Mouse (Mus musculus) midbrain, embryonic 15.5 days (tissue): ENCODE measurements around the gene Lef1. TPM values are rescaled to one million over a fixed set of nuclear protein-coding genes. Genes with fewer than 3 reads are reported as not detected.

Experiments used
- ATAC-seq: fragments of 200-750 bp; cut with Nextera tagmentation; replicated peaks from 2 replicates; pipeline ENCODE4 v1.8.0; 2017; ENCODE audit warnings: moderate TSS enrichment
- H3K27ac ChIP-seq: fragments of 300-500 bp; sonication (generic); 2 replicates; pipeline ENCODE4 v1.5.1; 2015; ENCODE audit warnings: mild to moderate bottlenecking, inconsistent platforms
- H3K27me3 ChIP-seq: fragments of 300-500 bp; sonication (generic); replicated peaks from 2 replicates; pipeline ENCODE4 v1.6.1; 2015; ENCODE audit warnings: inconsistent platforms
- H3K36me3 ChIP-seq: fragments of 300-500 bp; sonication (generic); replicated peaks from 2 replicates; pipeline ENCODE4 v1.6.1; 2015; ENCODE audit warnings: inconsistent platforms
- H3K4me1 ChIP-seq: fragments of 300-500 bp; sonication (generic); 2 replicates; pipeline ENCODE4 v1.6.1; 2015; ENCODE audit warnings: inconsistent platforms
- H3K4me2 ChIP-seq: fragments of 300-500 bp; sonication (generic); 2 replicates; pipeline ENCODE4 v1.6.1; 2015; ENCODE audit warnings: inconsistent platforms, mild to moderate bottlenecking, moderate library complexity
- H3K4me3 ChIP-seq: fragments of 300-500 bp; sonication (generic); 2 replicates; pipeline ENCODE4 v1.5.1; 2015; ENCODE audit warnings: mild to moderate bottlenecking, inconsistent platforms
- H3K9ac ChIP-seq: fragments of 300-500 bp; sonication (generic); 2 replicates; pipeline ENCODE4 v1.6.1; 2015; ENCODE audit warnings: mild to moderate bottlenecking, inconsistent platforms
- H3K9me3 ChIP-seq: fragments of 300-500 bp; sonication (generic); 2 replicates; pipeline ENCODE4 v1.6.1; 2016; ENCODE audit warnings: inconsistent platforms
- WGBS: fragments of 180-500 bp; shearing (Covaris S2); methylation state at CpG from one replicate; pipeline ENCODE4 v1.1.7; 2015; ENCODE audit warnings: mixed read lengths; 5-methylcytosine and 5-hydroxymethylcytosine counted together
- polyA plus RNA-seq: library from polyadenylated mRNA; unstranded; fragments of >200 nt; fragmentation: Nextera tagmentation; extraction: Ambion mirVana; gene quantifications from 2 replicates; pipeline ENCODE4 v1.2.1, GENCODE M21; 2015

The Lef1 gene
- polyA plus RNA-seq, 1 experiment from 2014 or later, result 79.6 TPM

DNA sequence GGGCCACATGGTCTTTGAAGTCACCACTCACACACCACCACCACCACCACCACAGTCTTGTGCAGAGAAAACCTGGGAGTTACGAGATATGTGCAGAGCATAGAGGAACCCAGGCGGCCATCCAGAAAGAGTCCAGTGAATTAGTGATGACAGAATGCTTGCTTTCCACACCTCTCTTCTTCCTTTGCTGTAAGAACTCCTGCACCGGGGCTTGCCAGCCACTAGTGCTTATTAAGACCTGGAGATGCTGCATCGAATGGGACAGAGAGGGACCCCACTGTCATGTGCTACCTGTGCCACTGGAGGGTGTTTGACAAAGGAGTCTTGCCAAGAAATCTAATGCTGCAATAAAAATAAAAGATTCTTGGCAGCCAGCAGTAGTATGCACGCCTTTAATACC is 97.6 kb downstream of the Lef1 start:
- H3K36me3 ChIP-seq, result no peaks in the 10 kb centered on the region
- no peaks in the 10 kb centered on the region for H3K27me3 ChIP-seq
- H3K4me1 ChIP-seq, result no peaks in the 10 kb centered on the region
- H3K9me3 ChIP-seq, result no peaks in the 10 kb centered on the region
- peak; percentile 18; the same call in 1 of the 2 replicates for ATAC-seq
- no peak overlapping the region for H3K4me3 ChIP-seq
- no peak overlapping the region for H3K4me2 ChIP-seq
- no peak overlapping the region for H3K27ac ChIP-seq
- no peak overlapping the region for H3K9ac ChIP-seq
- 77% methylated on average over 5 of the region's 5 CpGs for WGBS

- Histone ChIP-seq H3K27me3 (no peaks in the 10 kb centered on the region), H3K9ac (no peak overlapping the region), H3K36me3 (no peaks in the 10 kb centered on the region), H3K4me1 (no peaks in the 10 kb centered on the region), H3K4me3 (no peak overlapping the region), H3K4me2 (no peak overlapping the region), H3K27ac (no peak overlapping the region), H3K9me3 (no peaks in the 10 kb centered on the region)
- ATAC-seq, result peak; percentile 45
- 63% methylated on average over 13 of the region's 13 CpGs for WGBS
Observed at GRCm38 (mm10) chr3:131208265-131208891, 98.1 kb downstream of the Lef1 start.

DNA sequence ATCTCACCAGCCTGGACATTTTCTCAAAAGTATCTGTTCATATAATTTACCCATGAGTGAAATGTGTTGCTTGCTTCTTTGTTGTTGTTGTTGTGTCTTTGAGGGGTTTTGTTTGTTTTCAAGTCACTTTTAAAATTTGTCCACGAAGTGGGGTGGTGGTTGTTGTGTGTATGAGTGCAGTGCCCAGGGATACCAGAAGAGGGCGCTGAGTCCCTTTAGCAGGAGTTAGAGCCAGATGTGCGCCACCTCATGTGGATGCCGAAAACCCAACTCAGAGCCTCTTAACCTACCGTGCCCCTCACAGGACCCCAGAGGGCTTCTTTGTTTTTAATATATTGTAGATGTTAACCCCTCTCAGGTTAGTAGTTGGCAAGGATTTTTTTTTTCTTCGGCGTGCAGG is 101.9 kb downstream of the Lef1 start:
- H3K4me2 ChIP-seq, result no peak overlapping the region
- no peaks in the 10 kb centered on the region for H3K4me1 ChIP-seq
- no peak overlapping the region for H3K27ac ChIP-seq
- ATAC-seq, result no peak
- no peaks in the 10 kb centered on the region for H3K9me3 ChIP-seq
- H3K4me3 ChIP-seq, result no peak overlapping the region
- WGBS, result 87% methylated on average over 7 of the region's 7 CpGs
- H3K9ac ChIP-seq, result no peak overlapping the region
- no peaks in the 10 kb centered on the region for H3K27me3 ChIP-seq
- no peaks in the 10 kb centered on the region for H3K36me3 ChIP-seq

- Histone ChIP-seq H3K4me3 (no peak overlapping the region), H3K9ac (no peak overlapping the region), H3K9me3 (no peaks in the 10 kb centered on the region), H3K4me1 (no peaks in the 10 kb centered on the region), H3K27ac (no peak overlapping the region), H3K4me2 (no peak overlapping the region), H3K36me3 (no peaks in the 10 kb centered on the region), H3K27me3 (no peaks in the 10 kb centered on the region)
- WGBS, result 87% methylated on average over 9 of the region's 9 CpGs
- ATAC-seq, result no peak
Observed at GRCm38 (mm10) chr3:131214060-131214658, 103.9 kb downstream of the Lef1 start.

GRCm38 (mm10) chr3:131214841-131215240 is 104.6 kb downstream of the Lef1 start:
- Histone ChIP-seq H3K9me3 (no peaks in the 10 kb centered on the region), H3K27ac (no peak overlapping the region), H3K27me3 (no peaks in the 10 kb centered on the region), H3K9ac (no peak overlapping the region), H3K4me3 (no peak overlapping the region), H3K4me2 (no peak overlapping the region), H3K4me1 (no peaks in the 10 kb centered on the region), H3K36me3 (no peaks in the 10 kb centered on the region)
- WGBS, result 71% methylated on average over 9 of the region's 9 CpGs
- no peak for ATAC-seq

- Histone ChIP-seq H3K9ac (no peak overlapping the region), H3K36me3 (no peaks in the 10 kb centered on the region), H3K4me3 (no peak overlapping the region), H3K9me3 (no peaks in the 10 kb centered on the region), H3K27me3 (no peaks in the 10 kb centered on the region), H3K4me1 (no peaks in the 10 kb centered on the region), H3K27ac (no peak overlapping the region), H3K4me2 (no peak overlapping the region)
- WGBS, result 93% methylated on average over 14 of the region's 14 CpGs
- ATAC-seq, result no peak
Observed at GRCm38 (mm10) chr3:131218636-131219390, 108.5 kb downstream of the Lef1 start.

DNA sequence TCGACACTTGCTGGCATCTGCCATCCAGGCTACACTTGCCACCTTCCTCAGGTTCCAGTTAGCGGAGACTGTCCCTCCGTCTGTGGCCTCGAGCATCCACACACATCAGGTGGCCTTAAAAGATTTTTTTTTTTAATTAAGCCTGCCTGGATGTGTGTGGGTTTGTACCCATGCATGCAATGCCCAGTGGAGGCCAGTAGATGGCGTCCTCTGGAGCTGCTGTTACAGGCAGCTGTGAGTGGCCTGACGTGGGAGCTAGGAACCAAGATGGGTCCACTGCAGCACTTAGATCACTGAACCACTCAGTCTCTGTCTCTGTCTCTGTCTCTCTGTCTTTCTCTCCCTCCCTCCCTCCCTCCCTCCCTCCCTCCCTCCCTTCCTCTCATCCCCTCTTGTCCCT is 117.8 kb downstream of the Lef1 start:
- ATAC-seq, result no peak
- Histone ChIP-seq H3K4me2 (no peak overlapping the region), H3K9me3 (no peaks in the 10 kb centered on the region), H3K36me3 (no peaks in the 10 kb centered on the region), H3K4me3 (no peak overlapping the region), H3K4me1 (no peaks in the 10 kb centered on the region), H3K27me3 (no peaks in the 10 kb centered on the region), H3K27ac (no peak overlapping the region), H3K9ac (no peak overlapping the region)
- 76% methylated on average over 6 of the region's 6 CpGs for WGBS

- peak; percentile 24; the same call in 1 of the 2 replicates for ATAC-seq
- H3K27me3 ChIP-seq, result no peaks in the 10 kb centered on the region
- H3K36me3 ChIP-seq, result no peaks in the 10 kb centered on the region
- no peak overlapping the region for H3K9ac ChIP-seq
- 72% methylated on average over 6 of the region's 6 CpGs for WGBS
- H3K4me2 ChIP-seq, result no peak overlapping the region
- H3K27ac ChIP-seq, result 0 out of 2 replicates have a peak overlapping the region, but pooled peaks have one; percentile 17
- H3K4me1 ChIP-seq, result peaks cover 4% of the 10 kb centered on the region
- no peak overlapping the region for H3K4me3 ChIP-seq
- H3K9me3 ChIP-seq, result no peaks in the 10 kb centered on the region
Observed at GRCm38 (mm10) chr3:131237061-131237460, 126.8 kb downstream of the Lef1 start.

DNA sequence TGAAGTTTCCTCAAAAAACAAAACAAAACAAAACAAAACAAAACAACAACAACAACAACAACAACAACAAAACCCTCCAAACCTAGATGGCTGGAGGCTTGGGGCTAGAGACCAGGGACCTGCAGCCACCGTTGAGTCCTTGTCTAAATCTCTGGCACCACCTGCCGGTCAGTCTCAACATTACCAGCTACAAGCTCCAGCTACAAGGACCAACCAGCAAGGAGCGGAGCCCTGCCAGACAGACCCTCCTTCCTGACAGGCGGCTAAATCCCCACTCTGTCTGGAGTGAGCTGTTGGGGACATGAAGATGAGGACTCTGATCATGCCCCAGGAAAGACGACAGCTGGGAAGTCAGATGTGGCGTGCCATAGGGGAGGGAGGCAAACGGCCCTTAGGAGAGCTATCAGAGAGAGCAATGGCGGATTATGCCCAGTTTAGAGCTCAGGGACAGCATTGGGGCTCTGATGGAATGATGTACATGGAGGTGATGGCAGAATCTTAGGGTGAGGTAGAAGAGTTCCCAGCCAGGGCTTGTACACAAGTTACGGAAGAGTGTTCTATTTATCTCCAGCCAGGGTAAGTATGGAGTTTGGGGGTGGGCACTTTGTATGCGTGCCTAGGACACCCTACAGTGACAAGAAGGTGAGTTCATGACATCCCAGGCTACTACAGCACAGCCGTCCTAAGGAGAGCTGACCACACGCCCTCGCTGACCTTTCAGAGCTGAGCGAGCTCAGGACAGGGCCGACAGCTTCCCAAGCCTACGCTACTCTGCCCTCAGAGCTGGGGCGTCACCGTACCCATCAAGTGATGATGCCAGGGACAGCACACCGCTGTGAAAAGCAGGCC is 127.7 kb downstream of the Lef1 start:
- Histone ChIP-seq H3K27me3 (no peaks in the 10 kb centered on the region), H3K9ac (no peak overlapping the region; the same call in 1 of the 2 replicates), H3K36me3 (no peaks in the 10 kb centered on the region), H3K4me2 (peak overlapping the region; percentile 39), H3K4me1 (peaks cover 4% of the 10 kb centered on the region), H3K4me3 (0 out of 2 replicates have a peak overlapping the region, but pooled peaks have one; percentile 14), H3K9me3 (no peaks in the 10 kb centered on the region), H3K27ac (no peak overlapping the region)
- peak; percentile 90 for ATAC-seq
- 57% methylated on average over 19 of the region's 19 CpGs for WGBS

DNA sequence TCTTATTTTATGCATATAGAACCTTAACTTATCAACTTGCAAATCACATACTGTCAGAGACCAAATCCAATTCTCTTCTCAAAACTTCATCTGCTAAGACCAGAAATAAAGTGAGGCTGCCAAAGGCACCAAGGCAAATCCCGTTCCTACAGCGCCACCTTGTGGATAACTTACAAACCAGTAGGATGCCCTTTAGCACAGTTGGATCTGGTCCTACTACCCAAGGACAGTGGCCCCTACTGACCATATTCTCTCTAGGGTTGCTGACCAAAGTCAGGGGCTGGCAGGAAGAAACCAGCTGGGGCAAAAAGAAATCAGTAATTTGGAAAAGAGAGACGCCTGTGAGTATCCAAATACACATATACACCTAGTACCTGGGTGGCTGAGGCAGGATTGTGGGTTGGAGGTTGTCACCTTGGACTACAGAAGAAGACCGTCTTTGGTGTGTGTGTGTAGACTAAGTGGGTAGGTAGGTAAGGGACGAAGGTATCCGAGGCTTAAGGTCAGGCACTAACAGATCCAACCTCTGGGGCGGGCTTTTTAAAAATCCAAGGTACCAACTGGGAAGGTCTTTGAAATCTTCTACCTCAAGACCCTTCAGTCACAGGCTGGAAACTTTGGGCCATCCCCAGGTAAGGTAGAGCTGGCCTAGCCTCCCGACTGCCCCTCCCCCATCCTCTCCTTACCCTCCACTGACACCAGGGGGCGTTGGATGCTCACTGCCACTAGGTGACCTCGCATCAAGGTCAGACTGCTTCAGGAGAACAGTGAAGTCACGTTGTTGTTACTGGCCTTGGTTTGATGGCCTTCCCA is 135.7 kb downstream of the Lef1 start:
- WGBS, result 64% methylated on average over 11 of the region's 11 CpGs

GRCm38 (mm10) chr3:131246579-131247046 is 136.3 kb downstream of the Lef1 start:
- Histone ChIP-seq H3K4me2 (no peak overlapping the region), H3K4me3 (no peak overlapping the region), H3K4me1 (no peaks in the 10 kb centered on the region), H3K9ac (no peak overlapping the region), H3K27ac (no peak overlapping the region), H3K36me3 (no peaks in the 10 kb centered on the region), H3K27me3 (no peaks in the 10 kb centered on the region), H3K9me3 (no peaks in the 10 kb centered on the region)
- WGBS, result 94% methylated on average over 8 of the region's 8 CpGs
- ATAC-seq, result 0 out of 2 replicates have a peak, but pooled peaks have one; percentile 21

More for the DNA sequence above, 135.7 kb downstream of the Lef1 start:
- no peak overlapping the region for H3K4me2 ChIP-seq
- ATAC-seq, result peak; percentile 76
- H3K27me3 ChIP-seq, result no peaks in the 10 kb centered on the region
- H3K4me3 ChIP-seq, result no peak overlapping the region
- H3K27ac ChIP-seq, result no peak overlapping the region
- H3K4me1 ChIP-seq, result no peaks in the 10 kb centered on the region
- no peak overlapping the region for H3K9ac ChIP-seq
- H3K36me3 ChIP-seq, result no peaks in the 10 kb centered on the region
- no peaks in the 10 kb centered on the region for H3K9me3 ChIP-seq
